Mouse (Mus musculus) embryonic fibroblast, embryonic 13.5 days (primary cell): Measurements from ENCODE around the gene Rcsd1.

Experiments used
- CTCF ChIP-seq: IDR thresholded peaks from 2 replicates; pipeline ENCODE4 v1.5.1; 2011; ENCODE audit warnings: mild to moderate bottlenecking, control low read depth, low read length, moderate library complexity, borderline replicate concordance; ENCODE audit not compliant: insufficient read depth
- POLR2A ChIP-seq: IDR thresholded peaks from 2 replicates; pipeline ENCODE4 v1.6.1; 2011; ENCODE audit warnings: low read depth, mild to moderate bottlenecking, control low read depth, low read length, moderate library complexity

GRCm38 (mm10) chr1:165655482-165655881, 54.1 kb downstream of the Rcsd1 start:
- TF ChIP-seq POLR2A (no peak), CTCF (no peak)
